Mouse (Mus musculus): ENCODE results near the gene Qrich2.

Qrich2 gene

DNA sequence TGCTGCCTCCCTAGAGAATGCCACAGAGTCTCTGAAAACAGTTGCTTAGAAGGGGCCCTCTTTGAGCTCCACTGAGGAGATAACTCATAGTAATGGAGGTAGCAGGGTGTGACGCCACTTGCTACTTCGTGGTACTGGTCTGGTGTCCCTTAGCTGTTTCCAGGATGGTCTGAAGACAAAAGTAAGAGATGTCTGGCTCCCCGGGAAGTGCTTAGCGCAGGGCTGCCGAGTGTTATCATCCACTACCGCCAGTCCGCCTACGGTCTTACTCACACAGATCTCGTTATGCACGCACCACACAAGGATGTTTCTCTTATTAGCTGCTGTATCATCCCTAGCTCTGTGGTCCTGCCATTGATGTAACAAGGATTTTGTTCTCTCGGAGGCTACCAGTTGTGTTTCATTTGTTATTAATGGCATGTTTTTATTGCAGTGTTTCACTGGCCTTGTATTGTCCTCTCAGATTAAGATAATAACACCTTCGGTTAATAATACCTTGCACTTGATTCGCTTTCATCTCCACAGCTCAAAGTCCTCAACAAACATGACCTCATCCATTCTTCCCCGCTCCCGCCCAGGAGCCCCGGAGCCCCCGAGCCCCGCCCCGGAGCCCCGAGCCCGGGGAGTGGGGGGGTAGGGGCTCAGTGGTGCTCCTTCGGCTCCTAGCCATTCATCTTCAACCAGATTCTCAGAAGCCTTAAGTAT lies 35.2 kb downstream of the Qrich2 start:
- no peak for TF ChIP-seq GATA4 (IDR thresholded peaks at IDR 0.05; ENCODE audit: insufficient replicate concordance, low read length)

DNA sequence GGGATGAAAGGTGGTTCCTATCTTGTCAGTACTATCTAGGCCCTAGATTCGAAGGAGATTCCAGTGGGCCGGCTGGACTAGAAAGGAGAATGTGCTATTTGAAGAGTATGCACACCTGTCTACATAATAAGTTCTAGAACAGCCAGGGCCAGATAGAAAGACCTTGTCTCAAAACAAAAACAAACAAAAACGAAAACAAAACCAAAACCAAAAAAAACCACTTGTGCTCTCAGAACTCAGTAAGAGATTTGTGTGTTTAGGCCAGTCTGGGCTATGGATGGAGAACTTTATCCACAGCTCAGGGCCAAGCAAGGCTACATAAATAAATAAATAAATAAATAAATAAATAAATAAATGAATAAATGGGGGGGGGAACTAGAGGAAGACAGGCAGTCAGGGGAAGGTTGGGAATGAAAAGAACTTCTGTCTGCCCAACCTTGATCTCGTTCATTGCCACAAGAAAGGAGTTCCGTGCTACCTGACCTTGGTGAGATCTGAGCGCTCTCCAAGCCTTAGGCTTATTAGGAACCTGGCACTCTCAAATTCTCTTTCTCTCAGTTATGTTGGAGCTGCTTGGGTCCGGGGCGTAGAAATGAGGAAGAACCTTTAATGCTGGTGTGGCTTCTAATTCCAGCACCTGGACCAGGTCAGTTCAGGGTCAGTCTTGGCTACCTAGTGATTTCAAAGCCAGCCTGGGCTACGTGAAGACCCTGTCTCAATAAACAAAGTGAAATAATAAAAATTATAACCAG lies 36.0 kb downstream of the Qrich2 start:
- no peak for TF ChIP-seq GATA4 (IDR thresholded peaks at IDR 0.05; ENCODE audit: insufficient replicate concordance, low read length)

DNA sequence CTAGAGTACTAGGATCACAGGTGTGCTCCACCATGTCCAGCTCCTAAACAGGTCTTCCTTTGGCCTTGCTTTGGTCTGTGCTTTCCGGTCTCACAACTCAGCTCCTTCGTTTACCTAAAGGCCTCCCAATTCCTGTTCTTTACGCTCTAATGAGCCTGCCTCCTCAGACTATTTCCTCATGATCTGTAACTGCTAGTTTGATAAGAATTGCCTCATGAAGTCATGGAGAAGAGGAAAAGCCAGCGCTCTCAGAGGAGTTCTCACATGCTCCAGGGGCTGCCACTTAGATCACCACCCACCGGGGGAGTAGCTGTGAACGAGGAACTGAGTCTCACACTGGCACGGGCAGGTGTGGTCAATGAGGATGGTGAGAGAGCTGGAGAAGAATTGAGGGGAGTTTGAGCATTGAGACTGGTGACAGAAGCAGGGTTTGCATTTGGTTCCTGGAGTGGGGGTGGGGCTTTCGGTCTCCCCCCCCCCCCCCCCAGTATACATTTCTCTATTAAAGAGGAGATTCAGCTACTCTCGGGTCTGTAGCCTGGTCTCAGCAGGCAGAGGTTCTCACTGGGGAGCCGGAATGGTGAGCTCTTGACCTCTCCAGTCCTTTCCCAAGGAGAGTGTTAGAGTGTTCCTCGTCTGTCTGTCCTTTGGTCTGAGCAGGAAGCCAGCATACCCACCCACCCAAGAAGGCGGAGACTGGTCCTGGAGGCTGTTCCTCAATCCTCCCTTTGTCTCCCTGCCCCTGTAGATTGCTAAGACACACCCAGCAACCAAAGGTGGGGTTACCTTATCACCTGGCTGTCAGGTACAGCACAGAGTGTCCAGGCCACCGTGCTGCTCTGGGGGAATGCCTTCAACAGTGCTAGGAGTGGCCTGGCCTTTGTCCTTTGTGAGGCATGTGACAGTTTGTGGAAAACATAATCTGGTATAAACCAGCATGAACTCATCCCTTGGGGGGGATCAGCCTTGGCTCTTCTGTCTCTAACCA lies 36.9 kb downstream of the Qrich2 start:
- no peak for TF ChIP-seq GATA4 (IDR thresholded peaks at IDR 0.05; ENCODE audit: insufficient replicate concordance, low read length)

DNA sequence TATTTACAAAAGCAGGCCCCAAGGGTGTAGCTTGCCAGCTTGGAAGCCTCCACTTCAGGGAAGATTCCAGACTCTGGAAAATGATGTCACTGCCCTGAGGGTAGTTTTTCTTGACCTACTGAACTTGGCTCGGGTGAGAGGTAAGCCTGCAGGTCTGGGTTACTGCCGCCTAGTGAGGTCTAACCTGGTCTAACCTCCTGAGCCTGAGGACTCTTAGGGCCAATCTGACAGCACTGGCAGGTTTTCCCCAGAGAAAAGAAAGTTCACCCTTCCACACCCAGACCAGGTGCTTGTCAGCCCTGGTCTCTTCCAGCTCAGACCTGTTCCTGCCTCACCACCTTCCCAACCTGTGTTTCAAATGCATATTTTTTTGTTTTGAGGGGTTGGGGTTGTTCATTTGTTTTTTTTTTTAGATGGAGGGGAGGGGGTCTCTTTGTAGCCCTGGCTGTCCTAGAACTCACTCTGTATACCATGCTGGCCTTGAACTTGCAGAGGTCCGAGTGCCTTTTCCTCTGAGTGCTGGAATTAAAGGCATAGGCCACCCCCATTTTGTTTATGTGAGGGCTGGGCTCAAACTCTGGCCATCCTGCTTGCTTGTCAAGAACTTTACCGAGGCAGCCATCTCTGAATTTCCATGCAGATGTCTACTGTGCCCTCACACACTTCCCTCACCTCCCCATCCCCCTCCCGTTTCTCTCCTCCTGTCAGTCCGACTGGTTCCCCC lies 39.0 kb downstream of the Qrich2 start:
- TF ChIP-seq GATA4 (IDR thresholded peaks at IDR 0.05; ENCODE audit: insufficient replicate concordance, low read length), result no peak

DNA sequence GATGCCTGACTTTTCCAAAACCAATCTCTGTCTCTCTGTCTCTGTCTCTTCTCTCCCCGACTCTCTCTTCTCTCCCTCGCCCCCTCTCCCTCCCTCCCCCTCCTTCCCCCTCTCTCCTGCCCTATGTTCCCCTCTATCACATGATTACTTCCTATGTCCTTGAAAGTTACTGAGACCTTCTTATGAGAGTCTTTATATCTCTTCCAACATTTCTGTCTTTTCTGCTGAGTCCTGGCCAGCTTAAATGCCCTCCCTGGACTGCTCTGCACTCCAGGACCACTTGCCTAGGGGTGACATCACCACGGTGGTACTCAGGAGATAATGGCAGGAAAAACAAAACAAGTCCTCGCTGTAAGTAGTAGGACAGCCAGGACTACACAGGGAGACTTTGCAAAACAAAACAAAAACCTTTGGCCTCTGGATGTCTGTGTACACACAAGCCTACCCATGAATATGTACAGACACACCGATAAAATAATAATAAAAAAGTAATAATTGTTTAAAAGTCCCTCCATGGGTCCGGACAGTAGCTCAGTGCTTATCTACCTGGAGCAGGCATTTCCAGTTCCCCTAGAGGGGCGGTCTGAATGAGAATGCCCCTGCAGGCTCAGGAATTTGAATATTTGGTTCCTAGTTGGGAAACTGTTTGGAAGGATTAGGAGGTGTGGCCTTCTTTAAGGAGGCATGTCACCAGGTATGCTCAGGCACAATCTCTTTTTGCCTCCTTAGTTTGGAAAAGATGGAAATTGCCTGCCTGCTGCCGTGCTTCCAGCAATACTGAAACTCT lies 41.2 kb downstream of the Qrich2 start:
- no peak for TF ChIP-seq GATA4 (IDR thresholded peaks at IDR 0.05; ENCODE audit: insufficient replicate concordance, low read length)

DNA sequence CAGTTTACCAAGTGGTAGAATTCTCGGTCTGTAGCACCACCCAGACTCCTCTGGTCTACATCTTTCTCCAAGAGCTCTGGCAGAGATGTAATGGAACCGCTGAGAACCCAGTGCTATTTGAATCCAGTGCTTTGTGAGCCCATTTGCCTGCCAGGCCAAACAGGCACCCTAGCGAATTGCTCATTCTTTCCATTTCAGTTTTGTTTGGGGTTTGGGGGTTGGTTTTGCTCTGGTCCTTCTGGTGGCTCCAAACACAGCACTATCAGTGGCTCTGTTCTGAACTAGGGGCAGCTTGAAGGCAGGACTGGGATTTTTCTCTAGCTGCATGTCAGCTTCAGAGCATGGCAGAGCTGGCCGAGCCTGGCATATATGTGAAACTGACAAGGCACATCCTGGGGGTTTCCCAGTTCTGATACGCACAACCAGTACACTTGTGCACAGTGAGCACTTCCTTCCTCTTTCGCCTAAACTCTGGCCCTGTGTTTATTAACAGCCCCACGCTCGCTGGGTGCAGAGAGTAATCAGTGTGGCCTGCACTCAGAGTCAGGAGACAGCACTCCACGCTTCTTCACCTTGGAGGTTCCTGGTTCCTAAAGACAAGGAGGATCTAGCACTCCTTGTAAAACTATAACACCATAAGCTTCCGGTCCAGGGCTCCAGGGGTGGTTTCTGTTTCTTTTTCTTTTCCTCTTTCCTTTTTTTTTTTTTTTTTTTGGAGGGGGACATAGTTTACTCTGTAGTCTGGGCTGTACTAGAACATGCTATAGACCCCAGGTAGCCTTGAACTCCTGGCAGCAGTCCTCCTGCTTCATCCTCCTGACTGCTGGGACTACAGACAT lies 42.0 kb downstream of the Qrich2 start:
- peak; percentile 75; the same call in 1 of the 2 replicates for TF ChIP-seq GATA4 (IDR thresholded peaks at IDR 0.05; ENCODE audit: insufficient replicate concordance, low read length)

DNA sequence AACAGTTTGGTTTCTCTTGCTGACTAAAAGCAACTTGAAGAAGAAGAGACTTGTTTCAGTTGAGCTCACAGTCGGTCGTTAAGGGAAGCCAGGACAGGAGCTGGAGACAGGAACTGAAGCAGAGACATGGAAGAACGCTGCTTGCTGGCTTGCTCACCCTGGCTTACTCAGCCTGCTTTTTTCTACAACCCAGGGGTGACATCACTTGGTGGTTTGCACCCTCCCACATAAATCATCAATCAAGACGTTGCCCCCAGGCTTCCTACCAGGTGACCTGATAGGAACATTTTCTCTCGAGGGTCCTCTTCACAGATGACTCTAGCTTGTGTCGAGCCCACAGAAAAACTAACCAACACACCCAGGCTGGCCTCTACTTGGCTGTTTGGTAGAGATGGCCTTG lies 42.8 kb downstream of the Qrich2 start:
- TF ChIP-seq GATA4 (IDR thresholded peaks at IDR 0.05; ENCODE audit: insufficient replicate concordance, low read length), result no peak

DNA sequence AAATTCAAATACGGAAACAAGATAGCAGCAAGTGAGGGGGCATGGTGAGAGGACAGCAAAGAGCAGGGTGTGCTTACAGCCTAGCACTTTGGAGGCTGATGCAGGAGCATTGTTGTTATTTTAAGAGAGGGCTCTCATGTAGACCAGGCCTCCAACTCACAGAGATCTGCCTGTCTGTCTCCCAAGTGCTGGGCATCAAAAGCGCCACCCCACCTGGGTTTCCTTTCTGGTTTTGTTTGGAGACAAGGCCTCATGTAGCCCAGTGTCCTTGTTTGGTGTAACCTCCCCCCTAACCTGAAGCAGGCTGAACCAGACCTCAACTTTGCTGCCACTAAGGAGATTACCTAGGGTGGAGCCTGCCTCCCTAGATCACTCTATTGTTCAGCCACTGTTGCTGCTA lies 43.5 kb downstream of the Qrich2 start:
- no peak for TF ChIP-seq GATA4 (IDR thresholded peaks at IDR 0.05; ENCODE audit: insufficient replicate concordance, low read length)

DNA sequence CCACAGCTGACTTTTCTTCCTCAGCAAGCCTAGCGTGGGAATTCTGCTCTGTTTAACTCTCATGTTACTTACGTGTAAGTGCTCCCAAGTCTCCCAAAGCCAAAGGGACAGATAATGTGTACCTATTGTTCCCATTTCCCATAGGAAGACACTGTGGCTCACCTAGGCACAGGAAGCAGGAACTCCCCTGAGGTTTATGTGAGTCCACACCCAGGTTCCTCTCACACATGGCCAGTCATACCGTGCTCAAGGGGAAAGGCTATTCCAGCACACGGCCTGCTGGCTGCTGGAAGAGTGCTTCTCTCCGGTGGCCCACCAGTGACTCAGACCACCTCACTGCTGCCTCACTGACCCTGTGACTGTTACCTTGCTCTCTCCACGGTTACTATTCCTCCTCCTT lies 44.9 kb downstream of the Qrich2 start:
- no peak for TF ChIP-seq GATA4 (IDR thresholded peaks at IDR 0.05; ENCODE audit: insufficient replicate concordance, low read length)

DNA sequence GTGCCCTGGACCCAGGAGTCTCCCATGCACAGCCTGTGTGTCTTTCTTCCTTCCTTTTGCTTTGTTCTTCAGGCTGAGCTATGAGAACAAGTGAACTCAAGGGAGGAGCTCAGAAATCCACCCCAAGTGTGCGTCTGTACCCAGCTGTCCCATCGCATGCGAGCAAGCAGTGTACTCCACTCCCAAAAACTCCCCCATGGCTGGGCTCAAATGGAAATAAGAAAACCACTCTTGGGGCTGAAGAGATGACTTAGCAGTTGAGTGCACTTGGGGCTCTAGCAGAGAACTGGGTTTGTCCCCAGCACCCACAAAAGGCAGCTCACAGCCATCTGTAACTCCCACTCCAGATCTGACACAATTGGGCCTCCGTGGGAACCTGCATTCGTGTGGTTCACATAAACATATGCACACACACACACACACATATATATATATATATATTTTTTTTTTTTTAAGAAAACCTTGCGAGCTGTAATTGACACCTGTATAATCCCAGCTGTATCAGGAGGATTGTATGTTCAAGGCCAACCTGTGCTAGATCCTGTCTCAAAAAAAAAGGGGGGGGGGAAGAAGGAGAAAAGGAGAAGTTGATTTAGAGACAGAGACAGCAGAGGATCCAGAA lies 47.1 kb downstream of the Qrich2 start:
- no peak for TF ChIP-seq GATA4 (IDR thresholded peaks at IDR 0.05; ENCODE audit: insufficient replicate concordance, low read length)

DNA sequence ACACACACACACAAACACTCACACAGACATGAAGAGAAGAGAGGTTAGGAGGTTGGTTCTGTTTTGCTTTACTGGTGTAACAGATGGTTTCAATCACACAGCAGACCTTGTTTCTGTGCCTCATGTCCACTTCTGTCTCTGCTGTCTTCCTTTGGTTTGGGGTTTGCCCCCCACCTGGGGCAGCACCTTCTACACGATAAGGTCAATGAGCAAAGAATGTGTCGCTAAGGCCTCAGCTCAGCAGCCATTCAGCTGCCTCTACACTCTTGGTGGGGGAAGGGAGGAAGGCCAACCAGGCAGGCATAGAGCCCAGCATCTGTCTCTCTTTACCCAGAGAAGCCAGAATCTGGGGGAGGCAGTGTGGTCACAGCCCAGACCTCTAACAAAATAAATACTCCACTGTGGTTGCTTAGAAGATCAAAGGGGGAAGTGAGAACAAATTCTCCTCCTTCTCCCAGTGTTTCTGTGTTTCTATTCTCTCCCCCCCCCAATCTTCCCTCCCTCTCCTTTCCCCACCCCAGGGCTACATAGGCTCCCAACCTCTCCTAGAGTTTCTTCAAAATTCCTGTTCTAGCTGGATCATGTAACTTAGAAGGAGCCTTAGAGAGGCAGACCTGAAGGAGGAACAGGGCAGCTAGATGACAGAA lies 47.7 kb downstream of the Qrich2 start:
- TF ChIP-seq GATA4 (IDR thresholded peaks at IDR 0.05; ENCODE audit: insufficient replicate concordance, low read length), result no peak

DNA sequence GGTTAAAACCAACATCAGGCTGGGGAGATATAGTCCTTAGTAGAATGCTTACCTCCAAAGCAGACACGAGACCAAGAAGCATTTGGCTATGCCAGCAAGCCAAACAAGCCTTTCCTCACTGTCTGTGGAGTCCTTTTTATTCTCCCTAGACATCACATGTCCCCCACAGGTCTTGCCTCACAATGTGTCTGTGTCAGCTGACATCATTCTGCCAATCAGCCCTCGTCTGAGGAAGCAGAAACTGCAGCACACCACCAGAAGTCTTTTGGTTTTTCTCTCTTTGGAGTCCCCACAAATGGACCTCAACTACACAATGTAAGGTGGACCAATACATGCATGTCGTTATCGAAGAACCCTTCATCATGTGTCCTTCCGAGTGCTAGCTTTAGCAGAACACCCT lies 49.0 kb downstream of the Qrich2 start:
- no peak for TF ChIP-seq GATA4 (IDR thresholded peaks at IDR 0.05; ENCODE audit: insufficient replicate concordance, low read length)
